Mouse (Mus musculus): ENCODE results near the gene Rab11fip3. TPM values are rescaled to one million over a fixed set of nuclear protein-coding genes. Genes with fewer than 3 reads are reported as not detected.

The Rab11fip3 gene
- total and polyA plus RNA-seq, 3 experiments = 21.8 to 30.7 (median 22.5) TPM

DNA sequence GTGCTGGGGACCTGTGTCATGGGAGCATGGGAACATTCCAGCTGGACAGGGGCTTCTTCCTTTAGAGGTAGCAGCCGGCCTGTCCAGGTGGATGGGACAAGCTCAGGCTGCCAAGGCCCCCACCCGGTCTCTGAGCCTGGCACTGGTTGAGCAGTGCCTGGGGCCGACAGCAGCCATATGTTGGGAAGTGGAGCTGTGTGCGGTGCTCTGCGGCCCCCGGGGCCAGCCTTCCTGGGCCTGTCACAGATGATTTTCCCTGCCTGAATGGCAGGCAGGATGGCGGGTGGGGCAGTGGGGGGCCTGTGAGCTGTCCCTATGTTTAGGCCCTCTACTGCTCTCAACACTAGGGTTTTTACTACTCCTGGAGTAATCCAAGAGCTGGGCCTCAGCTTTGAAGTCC lies 113.2 kb downstream of the Rab11fip3 start:
- DNase-seq = no peak

DNA sequence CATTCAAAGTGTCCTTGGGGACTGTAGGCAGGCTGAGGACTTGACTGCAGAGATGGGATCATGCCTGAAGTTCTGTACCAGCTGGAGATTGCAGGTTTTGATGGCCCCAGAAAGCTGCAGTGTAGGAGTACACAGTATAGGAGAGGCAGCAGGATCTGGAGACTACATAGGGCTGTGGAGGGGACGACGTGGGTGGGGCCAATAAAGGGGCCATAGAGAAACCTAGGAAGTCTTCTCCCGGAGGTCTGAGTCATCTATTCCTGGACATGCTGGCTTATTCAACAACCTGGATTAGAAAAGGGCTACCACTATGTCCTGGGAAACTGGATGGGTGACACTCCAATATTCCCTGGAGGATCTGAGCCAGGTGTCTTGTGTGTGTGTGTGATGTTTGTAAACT lies 113.6 kb downstream of the Rab11fip3 start:
- DNase-seq = no peak

DNA sequence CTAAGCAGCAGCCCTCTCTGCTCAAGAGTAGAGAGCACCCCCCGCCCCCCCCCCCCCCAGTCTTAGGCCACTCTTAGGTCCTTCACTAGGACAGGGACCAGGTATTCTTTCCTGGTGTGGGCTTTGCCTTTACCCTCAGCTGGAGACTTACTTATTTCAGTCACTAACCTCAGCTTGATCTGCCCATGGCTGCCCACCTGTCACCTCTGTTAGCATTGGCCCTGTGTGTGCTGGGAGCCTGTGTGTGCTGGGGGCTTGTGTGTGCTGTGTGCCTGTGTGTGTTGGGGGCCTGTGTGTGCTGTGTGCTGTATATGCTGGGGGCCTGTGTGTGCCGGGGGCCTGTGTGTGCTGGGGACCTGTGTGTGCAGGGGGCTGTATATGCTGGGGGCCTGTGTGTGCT lies 114.7 kb downstream of the Rab11fip3 start:
- no peak for DNase-seq

DNA sequence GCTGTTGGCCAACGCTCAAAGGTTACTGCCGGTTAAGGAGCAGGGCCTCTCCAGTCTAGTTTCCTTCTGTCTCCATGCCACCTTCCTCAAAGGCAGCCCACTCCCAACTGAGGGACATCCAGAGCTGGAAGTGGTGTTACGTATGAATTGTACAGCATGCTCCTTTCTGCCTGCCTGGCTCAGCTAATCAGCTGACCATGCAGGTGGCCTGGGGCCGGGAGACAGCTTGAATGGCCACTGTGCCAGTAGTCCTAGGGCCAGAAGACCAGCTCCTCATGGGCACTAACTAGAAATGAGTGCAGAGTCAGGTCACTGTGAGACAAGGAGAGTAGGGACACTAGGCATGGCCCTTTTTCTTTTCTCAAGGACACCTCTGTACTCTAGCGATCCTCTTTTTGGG lies 116.2 kb downstream of the Rab11fip3 start:
- DNase-seq = no peak

DNA sequence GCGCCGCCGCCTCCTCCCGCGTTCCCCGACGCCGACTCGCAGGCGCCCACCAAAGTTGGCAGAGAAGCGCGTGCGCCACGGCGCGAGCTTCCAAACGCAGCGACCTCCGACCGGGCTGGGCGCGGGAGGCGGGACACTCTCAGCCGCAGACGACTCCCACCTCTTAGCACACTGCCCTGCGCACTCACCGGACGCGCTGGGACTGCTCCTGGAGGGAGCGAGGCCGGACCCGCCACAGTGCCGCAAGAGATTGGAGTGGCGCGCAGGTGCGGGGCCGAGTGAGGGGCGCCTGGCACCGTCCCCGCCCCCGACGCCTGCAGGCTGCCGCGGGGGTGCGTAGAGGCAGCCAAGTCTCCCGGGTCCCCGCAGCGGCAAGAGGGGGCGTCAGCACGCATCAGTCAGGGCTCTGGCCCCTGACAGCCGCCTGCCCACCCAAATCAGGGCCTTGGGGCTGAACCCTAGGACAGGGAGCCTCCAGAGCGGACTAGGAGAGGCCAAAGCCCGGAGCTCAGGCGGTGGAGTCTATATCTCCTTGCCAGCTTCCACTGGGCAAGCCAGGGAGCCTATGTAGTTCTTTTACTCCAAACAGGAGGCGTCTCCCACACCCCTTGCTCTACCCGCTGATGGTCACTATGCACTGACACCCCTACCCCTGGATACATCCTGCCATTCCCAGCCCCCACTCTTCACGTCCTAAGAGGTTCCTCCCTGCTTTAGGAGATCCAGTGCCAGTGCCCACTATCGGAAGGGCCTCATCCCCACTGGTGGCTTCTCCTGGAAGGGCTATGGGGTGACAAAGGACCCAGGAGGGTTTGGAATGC lies 117.3 kb downstream of the Rab11fip3 start, which contains the start of gene A930017K11Rik:
Gene A930017K11Rik (minus strand): TSS at position 763 of the 821 bp plus-strand sequence.
- DNase-seq = peak; percentile 30

DNA sequence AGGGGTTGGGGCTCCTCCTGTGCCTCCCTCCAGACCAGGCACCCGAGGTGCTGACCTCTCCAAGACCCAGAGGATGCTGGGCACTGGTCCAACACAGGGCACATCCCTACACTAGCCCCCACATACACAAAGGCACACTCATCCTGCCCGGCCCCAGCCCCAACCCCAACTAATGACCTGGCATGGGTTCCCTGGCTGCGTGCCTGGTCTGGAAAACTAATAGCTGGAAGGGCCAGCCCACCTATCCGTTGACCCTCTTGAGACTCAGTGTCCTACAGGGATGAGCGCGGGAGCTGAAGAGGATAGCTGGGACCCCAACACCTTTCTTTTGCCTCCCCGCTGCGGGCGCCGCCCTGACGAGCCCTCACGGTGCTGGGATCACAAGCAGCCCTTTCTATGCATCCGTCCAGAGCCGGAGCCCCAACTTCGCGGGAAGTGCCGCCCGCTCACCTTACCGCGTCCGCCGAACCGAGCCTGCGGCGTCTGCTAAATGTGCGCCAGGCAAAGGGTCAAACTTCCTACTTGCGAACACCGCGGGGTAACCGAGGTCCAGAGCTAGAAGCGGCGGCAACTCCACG lies 118.0 kb downstream of the Rab11fip3 start:
- DNase-seq = no peak

DNA sequence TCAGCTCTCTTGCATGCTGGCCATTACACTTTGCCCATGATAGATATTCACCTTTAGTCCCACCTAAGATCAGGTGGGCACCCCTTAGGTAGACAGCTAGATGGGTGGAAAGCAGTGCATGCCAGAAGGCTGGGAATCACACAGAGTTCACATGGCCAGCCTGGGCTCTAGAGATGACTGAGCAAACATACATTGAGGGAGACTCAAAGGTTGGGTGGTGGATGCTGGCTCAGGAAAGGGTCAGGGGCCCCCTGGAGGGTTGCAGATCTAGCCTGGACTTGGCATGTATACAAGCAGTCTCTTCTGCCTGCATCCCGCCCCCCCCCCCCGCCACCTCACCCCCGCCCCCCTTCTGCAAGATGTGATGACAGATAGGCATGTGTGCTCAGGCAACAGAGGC lies 118.6 kb downstream of the Rab11fip3 start:
- DNase-seq = no peak

DNA sequence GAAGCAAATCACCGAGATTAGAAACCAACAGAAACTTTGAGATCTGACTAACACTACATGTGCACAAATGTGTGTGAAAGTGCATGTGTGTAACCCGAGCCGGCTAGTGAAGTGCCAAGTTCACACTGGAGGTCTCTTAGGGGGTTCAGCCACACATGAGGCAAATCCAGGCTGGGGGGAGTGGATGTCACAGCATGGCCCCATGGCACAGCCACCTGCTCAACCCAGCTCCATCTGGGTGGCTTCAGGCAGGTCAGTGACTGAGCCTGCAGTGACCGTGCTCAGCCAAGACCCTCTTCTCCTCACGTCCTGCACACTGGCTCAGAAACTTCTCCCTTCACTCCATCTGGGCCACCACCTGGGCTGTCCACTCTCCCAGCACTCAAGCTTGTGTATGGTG lies 119.4 kb downstream of the Rab11fip3 start:
- DNase-seq = no peak

DNA sequence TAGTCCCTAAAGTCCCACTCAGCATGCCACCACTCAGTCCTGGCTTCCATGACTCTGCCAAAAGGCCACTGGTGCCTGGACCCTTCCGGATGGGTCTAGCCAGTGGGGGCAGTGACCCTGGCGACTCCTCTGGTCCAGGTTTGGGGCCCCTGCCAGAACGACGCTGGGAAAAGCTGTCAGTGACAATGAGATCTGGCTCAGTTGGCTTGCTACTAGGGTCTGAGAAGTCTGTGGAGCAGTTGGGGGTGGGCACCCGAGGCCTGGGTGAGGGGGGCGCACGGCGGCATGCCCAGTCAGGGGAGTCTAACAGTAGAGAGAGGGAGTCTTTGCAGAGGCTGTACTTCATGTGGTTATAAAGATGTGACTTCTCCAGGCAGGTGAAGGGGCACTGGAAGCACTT lies 121.3 kb downstream of the Rab11fip3 start:
- no peak for DNase-seq

DNA sequence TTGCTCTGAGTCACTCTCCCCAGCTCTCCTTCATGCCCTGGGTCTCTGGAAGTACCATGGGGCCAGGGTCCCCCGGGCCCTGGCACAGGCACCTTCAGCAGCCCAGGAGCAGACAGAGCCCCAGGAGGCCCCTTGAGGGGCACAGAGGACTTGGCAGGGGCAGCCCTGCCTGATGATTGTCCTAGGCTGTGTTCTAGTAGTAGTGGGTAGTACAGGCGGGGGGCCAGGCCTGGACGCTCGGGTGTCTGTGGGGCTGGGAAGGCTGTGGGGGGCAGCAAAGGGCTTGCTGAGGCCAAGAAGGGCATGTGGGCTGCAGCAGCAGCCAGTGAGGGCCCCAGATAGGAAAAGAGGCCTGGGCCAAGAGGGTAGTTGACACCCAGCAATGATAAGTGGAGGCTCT lies 121.8 kb downstream of the Rab11fip3 start:
- DNase-seq = no peak

DNA sequence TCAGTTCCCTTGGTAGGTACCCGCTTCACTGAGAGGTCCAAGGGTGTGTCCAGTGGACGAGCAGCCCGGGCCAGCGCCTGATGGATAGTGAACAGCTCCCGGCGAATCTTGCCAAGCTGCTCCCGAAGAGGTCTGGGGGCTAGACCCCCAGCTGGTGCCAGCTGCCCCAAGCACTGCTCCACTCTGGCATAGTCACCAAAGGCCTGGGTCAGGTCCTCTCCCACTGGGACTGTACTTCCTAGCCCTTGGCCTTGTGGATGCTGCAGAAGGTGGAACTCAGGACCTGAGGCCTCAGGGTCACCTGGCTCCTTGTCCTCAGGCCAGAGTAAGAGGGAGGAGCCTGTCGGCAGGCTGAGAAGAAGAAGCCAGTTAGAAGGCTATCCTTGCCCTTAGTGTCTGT lies 122.5 kb downstream of the Rab11fip3 start:
- no peak for DNase-seq

DNA sequence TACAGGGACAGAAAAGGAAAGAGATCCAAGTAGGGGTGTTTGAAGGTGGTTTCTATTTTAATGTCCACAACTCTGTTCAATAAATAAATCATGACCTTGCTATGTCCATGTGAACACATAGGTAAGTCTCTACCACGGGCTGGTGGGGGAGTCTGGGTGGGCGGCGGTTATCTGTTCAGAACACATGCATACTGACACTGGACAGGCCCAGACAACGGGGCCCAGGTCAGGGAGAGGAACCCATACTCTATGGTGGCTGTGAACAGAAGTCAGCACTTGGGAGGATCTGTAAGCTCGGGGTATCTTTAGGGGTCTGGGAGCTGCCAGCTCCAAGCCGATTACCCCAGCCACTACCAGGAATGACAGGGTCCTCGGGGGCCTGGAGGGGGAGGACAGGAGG lies 123.0 kb downstream of the Rab11fip3 start:
- no peak for DNase-seq

DNA sequence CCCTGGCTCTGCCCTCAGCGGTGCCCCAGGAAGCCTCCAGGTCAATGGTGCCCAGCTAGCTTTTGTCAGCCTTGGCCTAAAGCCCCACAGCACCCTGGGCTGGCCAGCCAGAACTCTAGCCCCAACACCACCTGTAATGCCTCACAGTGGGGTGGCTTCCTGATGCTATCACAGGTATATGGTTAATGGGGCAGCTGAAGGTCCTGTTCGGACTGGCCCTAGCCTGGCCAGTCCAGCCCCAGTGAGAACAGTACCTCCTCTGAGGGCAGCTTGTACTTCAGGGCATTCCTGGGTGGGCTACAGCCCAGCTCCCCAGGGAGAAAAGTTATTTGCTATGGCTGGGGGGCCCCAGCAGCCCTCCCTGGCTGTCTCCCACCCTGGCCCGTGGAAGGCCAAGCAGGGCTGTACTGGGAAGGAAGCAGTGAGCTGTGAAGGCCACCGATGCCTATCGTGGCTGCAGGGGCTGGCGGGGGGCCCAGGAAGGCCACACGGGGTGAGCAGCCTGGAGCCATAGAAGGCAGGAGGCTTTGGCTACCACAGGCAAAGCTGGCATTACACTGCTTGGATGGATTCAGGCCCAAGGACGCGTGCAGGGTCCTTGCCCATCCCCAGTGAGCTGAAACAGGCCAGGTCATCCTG lies 123.7 kb downstream of the Rab11fip3 start:
- peak; percentile 71 for DNase-seq

DNA sequence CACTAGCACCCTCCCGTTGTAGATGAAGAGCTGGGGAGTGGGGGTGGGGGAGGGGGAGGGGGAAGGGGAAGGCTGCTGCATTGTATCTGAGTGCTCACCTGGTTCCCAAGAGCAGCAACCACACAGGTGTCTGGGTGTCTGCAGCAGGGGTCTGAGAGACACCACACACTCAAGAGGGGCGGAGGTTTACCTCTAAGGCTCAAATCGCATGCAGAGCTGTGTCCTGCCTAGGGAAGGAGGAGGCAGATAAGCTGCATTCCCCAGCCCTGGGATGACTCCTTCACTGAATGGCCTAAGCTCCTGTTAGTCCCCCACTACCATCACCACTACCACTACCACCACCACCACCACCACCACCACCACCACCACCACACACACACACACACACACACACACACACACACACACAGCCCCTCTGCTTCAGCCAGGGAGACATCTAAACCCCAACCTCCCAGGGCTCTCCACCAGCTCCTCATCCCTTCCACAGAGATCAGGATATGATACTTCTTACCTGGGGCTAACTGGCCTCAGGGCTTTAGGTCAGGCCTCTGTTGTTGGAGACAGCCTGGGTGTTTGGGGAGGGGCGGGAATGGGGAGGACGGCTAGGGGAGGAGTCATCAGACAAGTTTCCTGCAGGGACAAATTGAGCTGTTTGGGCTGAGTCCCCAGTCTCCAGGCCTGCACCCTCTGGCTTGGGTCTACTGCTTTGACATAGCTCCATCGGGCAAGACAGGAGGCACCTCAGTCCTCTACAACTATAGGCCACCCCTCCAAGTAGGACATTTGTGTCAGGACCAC lies 124.8 kb downstream of the Rab11fip3 start, which contains the start of the genes Pigq and Nhlrc4:
Gene Pigq (minus strand): TSS at position 571 of the 798 bp plus-strand sequence.
Gene Nhlrc4 (minus strand): TSS at position 596 of the 798 bp plus-strand sequence.
- DNase-seq = no peak

DNA sequence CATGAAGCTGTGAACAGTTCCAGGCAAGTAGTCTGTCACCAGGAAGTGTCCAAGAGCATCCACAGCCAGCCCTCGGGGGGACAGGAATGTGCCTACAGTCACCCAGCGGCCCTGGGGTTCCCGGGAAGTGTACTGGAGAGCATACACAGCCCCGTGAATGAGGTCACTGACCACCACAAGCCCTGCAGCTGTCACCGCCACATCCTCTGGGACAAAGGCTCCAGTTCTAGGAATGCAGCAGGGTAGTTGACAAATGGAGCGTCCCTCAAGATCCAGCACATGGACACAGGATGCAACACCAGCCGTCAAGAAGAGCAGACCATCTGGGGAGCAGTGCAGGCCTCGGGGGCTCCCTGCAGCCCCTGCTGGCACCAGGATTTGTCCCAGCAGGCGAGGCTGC lies 125.6 kb downstream of the Rab11fip3 start:
- no peak for DNase-seq

DNA sequence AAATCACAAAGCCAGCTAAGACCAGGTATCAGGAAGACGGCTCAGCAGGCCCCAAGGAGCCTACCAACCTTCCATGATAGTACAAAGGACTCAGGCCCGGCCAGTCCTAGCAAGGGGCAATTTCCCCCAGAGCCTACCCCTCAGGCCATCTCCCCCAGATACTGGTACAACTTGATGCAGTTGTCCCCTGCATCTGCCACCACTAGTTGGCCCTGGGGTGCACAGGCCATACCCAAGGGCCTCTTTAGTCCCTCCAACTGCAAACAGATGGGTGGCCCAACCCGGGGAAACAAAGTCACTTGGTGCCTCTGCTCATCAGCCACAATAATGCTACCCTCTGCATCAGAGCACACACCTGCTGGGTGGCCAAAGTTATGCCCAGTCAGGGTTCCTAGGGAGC lies 126.1 kb downstream of the Rab11fip3 start:
- DNase-seq = no peak

DNA sequence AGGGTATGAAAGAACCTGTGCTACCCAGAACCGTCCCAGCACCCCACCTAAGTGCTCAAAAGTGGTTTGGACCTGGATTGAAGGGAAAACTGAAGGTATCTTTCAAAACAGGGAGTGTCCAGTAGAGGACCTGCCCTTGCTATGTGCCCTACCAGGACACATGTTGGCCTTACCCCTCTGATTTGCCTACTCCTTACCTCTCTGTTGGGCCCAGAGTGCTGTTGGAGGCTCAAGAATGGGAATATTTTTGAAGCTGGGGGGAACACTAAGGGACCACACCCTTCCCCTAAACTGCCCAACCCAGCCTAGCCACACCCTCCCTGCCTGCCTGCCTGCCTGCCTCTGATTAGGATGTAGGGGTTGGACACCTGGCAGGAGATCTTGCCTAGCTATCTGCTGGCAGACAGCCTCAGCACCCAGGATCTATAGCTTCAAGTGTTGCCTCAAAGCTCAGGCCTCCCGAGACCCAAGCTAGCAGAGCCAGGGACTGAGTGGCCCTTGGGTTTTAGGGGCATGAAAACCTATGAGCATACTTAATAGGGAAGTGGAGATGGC lies 126.7 kb downstream of the Rab11fip3 start:
- no peak for DNase-seq

DNA sequence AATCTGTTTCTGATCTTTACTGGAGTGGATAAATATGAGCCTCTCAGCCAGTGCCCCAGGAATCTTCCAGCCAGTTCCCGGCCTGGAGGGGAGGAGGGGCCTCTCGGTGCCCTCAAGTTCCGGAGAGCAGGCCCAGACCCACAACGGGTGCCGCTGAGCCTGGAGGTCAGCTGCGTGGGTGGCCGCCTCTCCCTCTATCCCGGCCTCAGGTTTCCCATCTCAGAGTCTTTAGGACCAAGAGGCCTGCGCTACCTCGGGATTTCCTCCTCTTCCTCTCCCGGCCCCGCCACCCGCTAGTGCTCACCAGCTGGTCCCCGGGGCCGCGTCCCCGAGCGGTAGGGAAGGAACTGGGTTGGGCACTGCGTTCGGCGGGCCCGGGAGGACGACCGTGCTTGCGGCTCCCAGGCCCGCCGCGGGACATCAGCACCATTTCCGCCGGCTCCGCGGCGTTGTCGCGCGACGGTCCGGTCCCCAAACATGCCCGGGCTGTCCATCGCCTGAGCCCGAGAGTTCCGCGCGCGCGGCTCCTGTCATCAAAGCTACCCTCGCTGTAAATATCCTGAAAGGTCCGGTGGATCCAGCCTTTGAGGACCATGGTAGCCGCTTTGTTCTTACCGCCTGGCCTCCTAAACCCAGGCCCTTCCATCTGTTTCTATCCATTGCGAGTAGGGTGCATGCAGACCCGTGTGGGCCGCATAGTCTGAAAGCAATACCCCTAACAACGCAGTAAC lies 127.7 kb downstream of the Rab11fip3 start:
- DNase-seq = peak; percentile 89

Measured in adrenal gland, adult 2 months (tissue).